Mouse (Mus musculus) c-Kit-positive CD71-positive TER-119-positive erythroid progenitor cells, embryonic 14.5 days (primary cell): Measurements from ENCODE around the gene Plekhg4.

Source experiments
- DNase-seq: peaks from one replicate; pipeline ENCODE4 v3.0.0-alpha.2; 2013; ENCODE audit warnings: low spot score

Gene Plekhg4

DNA sequence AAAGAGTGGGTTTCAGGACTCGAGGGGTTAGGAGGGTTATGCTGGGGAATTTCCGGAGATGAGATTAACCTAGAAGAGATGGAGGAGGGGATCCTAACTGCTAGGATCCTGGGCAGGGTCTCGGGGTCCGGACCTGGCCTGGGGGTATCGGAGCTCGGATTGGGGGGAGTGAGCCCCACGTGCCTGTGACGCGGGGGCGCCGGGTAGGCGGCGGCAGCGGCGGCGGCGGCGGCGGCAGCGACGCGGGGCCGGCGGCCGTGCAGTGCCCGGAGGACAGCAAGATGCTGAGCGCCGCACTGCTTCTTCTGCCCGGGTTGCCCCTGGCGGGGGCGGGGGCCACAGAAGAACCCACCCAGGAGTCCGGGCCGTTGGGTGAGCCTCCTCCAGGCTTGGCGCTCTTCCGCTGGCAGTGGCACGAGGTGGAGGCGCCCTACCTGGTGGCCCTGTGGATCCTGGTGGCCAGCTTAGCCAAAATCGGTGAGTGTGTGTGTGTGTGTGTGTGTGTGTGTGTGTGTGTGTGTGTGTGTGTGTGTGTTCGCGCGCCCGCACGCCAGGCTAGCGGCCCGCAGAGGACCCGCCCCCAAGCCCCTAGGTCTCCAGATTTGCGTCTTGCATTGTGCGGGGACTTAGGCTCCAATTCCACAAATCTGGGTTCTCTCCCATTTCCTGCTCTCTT, 23.8 kb upstream of the Plekhg4 start:
- no peak for DNase-seq

DNA sequence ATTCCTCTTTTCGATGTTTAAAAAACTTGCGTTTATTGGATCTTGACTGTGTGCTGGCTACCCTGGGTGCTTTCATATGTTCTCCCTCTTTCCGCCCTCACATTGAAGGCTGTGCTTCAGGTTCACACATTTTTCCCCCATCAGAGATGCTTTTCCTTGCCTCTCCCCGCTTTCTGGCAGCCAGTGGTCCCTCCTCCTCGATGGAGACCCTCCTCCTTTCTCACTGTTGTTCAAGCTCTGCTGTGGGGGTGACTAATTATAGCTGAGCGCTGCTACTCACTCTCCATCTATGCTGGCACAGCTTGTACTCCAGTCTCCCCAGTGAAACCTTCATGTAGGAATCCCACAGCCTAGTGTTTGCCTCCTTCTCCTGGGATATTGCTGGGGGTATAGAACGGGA, 22.9 kb upstream of the Plekhg4 start:
- no peak for DNase-seq

DNA sequence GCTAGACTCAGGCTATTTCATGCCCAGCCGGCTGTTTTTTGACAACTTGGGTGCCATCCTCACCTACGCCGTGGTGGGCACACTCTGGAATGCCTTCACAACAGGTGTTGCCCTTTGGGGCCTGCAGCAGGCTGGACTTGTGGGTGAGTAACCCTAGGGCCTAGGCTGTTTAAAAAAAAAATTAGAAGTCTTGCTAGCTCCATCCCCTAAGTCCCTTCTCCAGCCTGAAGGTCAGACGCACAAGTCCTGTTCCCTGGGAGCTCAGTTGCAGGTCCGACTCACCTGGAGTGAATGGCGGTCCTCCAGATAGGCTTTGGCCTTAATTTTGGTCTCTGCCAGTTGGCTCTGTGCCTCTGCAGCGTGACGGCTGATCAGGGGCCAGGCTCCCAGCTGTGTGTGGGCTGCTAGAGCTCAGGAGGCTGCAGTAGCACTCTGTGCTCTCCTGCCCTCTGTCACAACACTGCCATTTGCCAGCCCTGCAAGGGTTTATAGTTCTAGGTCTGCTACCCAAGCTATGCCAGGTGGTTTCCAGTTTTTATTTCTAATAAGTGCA, 19.4 kb upstream of the Plekhg4 start:
- no peak for DNase-seq

DNA sequence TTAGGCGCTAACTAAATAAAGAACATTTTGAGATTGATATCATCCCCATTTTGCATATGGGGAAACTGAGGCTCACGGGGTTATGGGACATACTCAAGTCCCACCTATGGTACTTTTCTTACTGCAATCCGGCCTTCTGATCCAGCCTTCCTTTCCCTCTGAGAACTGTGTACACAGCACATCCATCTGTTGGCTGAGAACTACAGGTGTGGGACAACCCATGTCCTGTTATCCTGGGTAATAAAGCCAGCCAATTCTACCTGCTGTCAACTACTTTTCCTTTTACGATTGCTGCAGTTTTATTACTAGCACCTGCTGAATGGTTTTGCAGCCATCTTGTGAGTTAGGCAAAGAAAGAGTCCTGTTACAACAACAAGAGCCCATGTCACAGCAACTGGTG, 18.5 kb upstream of the Plekhg4 start:
- no peak for DNase-seq

DNA sequence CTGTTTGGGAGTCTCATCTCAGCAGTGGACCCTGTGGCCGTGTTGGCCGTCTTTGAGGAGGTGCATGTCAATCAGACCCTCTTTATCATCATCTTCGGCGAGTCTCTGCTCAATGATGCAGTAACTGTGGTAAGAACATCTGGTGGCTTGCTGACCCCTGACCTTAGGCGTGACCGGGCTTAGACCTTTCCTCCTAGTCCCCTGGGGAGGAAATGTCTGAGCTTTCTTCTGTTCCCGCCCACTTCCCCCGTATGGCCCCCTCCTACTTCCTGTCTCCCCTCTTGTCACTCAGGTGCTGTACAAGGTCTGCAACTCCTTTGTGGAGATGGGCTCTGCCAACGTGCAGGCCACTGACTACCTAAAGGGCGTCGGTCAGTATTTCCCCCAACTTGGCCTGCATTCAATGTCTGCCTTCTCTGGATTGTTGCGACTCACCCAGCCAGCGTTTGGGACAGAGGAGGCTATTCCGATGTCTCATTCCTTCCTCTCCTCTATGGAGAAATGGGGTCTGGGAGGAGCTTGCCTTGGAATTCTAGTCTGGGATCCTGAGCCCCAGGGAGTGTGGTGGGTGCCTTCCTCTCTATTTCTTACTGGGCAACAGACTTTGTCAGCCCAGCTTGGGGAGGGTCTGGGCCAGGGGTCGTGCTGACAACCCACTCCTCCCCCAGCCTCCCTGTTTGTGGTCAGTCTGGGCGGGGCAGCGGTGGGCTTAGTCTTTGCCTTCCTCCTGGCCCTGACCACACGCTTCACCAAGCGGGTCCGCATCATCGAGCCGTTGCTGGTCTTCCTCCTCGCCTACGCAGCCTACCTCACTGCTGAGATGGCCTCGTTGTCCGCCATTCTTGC, 17.7 kb upstream of the Plekhg4 start:
- DNase-seq, result no peak

DNA sequence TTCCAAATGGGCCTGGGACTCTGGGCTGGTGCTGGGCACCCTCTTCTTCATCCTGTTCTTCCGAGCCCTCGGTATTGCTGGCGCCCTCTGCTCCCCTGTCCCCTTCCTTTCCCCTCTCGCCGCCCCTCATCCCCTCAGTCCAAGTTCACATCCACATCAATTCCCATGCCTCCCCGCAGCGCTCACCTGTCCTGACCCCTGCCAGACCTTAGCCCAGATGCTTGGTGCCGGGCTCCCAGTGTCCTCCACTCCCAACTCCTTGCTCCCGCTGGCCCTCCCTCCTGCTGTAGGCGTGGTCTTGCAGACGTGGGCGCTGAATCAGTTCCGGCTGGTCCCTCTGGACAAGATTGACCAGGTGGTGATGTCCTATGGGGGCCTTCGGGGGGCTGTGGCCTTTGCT, 16.4 kb upstream of the Plekhg4 start:
- DNase-seq, result no peak

DNA sequence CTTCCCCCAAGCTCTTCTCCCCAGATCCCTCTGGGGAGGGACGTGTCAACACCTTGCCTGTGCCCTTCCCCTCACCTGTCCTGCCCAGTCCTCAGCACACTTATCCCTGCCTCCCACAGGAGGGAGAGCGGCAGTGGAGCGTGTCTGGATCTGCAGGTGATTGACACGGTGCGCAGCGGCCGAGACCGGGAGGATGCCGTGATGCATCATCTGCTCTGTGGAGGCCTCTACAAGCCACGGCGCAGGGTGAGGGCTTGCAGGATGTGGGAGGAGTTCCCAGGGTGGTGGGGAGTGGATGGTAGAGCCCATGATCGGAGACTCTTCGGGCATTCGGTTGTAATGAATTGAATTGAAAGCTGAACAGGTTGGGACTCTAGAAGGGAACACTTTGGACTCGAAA, 13.9 kb upstream of the Plekhg4 start:
- DNase-seq, result no peak

DNA sequence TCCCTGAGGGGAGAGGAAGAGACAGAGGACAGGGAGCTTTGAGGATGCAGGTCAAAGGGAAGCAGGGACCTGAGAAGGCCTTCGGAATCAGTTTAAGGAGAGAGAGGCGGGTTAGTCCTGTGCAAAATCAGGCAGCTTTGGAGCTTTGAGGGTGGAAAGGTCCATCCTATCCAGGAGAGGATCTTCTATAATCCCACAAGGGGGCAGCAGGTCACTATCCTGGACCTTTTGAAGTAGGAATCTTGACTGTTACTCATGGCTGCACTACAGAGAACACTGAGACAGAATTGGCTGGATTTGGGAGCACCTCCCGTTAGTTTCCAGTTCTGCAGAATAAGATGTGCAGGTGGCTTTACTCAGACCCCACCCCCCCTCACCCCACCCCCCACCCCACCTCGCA, 13.4 kb upstream of the Plekhg4 start:
- no peak for DNase-seq

DNA sequence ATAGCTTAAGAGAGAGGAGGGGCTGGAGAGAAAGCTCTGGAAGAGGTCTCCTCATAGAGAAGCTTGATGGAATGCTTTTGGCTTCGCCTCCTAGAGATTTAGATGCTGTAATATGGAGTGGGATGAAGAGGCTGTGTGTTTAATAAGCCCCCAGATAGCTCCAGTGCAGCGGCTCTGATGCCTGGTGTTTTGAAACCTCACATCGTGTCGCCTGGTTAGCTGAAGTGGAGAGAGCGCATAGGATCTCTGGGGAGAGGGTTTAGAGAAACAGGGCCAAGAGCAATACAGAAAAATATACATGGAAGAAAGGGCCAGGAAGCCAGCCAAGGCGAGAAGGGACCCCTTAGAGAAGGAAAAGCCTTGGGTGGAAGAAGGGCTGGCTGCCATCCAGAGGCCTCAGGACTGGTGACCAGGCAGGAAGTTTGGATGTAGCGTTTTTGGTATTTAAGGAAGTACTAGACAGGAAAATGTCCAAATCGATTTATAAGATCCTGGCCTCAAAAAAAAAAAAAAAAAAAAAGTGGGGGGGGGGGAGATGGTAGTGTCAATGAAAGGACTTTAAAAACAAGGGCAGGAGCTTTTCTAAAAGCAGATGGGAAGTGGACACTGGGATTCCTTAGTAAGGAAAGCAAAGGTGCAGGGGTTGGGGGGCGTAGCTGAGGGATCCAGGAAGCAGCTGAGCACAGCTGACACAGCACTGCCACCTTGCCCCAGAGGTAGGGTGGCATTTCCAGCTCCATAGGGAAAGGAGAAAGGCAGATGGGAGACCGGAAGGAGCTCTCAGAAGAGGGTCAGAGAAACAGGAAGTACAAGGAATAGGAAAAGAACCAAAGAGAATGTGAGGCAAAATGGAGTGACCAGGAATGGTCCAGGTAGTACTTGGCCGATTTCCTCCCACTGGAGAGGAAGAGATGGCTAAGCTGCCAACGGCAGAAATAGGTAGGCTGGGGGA, 11.0 kb upstream of the Plekhg4 start:
- no peak for DNase-seq

DNA sequence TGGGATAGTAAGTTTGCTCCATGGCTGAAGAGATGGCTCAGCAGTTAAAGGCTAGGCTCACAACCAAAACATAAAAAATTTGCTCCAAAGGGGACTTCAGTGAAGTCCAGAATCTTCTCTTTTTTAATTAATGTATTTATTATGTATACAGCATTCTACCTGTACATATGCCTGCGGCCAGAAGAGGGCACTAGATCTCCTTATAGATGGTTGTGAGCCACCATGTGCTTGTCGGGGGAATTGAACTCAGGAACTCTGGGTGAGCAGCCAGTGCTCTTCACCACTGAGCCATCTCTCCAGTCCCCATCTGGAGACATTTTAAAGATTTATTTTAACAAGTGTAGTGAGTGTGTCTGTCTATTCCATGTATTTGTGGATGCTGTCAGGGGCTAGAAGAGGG, 6.0 kb upstream of the Plekhg4 start:
- no peak for DNase-seq

DNA sequence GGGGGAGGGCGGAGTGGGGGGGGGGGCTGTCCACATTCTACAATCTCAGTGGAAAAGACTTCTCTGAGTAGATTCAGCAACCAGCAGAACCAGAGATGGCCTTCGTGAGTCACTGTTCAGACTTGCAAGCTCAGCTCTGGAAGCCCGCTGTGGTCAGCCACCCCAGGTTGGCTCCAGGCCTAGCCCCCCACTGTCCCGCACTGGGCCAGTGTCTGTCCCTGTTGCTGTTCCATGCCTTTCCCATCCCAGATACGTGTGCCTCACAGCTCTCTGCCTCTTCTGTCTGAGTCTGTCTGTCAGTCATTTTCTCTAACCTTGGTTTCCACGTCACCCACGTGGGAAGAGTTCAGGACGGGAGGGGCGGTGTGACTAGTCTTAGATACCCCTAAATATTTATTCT, 601 bp upstream of the Plekhg4 start:
- DNase-seq, result no peak

DNA sequence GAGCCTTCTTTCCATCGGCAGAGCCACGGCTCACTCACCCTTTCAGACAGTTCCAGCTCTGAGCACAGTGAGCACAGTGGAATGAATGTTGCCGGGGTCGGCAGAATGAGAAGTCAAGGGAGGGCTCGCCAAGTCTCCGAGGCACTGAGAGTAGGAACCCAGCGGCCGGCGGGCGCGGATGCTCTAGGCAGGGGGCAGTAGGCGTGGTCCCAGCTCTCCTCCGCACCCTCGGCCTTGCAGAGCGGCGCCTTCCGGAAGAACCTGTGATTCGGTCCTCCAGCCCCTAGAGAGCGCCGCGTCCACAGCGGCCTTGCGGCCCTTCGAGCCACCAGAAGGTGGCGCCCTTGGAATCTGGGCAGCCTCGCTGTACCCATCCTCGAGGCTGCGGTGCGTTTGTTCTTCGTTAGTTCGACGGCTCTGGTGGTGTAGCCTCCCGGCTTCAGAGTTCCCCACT, 1.5 kb downstream of the Plekhg4 start:
- DNase-seq, result peak; percentile 36

DNA sequence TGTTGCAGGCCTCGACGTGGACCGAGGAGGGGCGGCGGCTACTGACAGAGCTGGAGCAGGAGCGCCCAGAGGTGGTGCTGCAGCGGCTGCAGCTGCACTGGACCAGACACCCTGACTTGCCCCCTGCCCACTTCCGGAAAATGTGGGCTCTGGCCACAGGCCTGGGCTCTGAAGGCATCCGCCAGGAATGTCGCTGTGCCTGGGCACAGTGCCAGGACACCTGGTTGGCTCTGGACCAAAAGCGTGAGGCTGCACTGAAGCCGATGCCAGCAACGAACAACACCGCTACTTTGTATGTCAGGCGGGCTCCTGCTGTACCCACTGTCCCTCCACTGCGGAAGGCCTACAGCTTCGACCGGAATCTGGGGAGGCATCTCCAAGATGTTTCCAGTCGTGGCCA, 5.6 kb downstream of the Plekhg4 start:
- no peak for DNase-seq

DNA sequence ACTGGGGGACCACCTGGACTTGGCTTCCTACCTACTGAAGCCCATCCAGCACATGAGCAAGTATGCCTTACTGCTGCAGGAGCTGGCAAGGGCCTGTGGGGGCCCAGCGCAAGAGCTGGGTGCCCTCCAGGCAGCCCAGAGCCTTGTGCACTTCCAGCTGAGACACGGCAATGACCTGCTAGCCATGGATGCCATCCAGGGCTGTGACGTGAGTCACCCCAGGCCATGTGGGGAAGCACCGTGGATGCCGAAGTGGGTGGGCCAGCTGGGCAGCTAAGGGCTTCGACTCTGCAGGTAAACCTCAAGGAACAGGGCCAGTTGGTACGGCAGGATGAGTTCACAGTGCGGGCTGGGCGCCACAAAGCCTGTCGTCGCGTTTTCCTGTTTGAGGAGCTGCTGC, 7.2 kb downstream of the Plekhg4 start:
- DNase-seq, result no peak

DNA sequence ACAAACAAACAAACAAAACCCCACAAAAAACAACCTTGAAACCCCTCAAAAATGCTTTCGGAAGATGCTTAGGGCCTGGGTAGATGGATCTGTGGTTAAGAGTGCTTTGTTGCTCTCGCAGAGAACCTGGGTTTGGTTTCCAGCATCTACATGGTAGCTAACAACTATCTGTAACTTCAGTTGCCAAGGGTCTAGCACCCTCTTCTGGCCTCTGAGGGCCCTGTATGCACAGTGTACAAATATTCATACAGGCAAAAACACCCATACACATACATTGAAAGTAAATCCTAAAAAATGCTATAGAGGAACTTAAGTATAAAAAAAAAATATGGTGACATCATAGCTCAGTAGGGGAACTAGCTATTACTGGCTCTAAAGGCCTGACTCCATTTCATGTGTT, 11.0 kb downstream of the Plekhg4 start:
- no peak for DNase-seq

DNA sequence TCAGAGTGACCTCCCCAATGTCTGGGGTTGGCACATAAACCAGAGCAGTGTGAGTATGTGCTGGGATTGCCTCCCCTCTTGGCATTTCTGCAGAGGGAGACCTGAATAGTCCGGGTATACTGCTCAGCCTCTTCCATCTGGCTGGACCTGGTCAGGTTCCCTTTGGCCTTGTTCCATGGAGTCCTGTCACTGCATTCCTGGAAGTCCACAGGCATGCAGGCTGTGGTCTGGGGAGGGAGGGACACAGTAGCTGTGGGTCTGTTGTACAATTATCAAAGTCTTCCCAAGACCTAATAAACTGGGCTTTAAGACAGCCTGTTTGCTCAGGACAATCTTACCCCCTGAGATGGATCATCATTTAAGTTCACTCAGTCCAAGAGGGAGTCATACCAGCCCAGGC, 14.1 kb downstream of the Plekhg4 start:
- DNase-seq, result no peak

DNA sequence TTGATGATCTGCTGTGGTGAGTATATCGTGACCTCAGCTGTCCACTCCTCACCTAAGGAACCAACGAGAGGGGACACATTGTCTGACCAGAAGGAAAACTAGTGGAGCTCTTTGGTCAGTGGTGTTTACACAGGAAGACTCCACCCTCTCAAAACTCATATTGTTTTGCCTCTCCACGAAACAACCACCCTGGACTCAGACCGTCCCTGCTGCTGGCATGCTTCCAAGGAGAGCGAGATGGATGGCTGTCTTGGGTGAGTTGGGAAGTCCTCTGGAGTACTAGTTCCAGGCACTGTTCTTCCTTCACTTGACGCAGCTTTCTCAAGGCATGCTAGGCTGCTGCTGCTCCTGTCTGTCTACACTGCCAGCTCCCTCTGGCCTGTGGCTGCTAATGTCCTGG, 16.0 kb downstream of the Plekhg4 start:
- DNase-seq, result no peak

DNA sequence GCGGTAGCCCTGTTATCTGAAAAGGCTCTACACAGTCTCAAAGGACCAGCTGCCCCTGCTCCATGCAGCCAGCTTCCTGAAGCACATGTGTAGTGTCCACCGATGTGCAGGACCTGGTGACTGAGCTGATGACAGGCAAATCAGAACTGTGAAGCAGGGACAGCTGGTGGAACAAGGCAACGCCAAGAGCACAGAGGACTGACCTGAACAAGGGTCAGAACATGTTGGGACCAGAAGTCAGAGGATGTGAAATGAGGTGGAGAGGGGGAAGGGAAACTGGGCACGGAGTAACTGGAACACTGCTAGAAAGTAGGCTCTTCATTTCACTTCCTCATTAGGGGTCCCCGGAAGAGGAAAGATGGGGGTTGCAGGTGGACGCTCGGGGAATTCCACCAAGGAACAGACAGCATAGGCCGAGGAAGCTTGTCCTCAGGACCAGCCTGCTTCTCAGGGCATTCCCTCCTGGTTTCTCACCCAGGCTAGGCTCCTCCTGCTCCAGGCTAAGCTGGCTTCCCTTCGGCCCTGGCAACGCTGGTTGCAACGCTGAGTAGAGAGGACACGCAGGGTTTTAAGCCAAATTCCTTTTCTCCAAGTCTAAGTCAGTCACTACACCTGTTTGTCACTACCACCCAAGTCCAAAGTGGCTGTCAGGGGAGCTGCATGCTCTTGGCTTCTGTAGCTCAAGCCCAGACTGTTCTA, 20.2 kb downstream of the Plekhg4 start:
- no peak for DNase-seq

DNA sequence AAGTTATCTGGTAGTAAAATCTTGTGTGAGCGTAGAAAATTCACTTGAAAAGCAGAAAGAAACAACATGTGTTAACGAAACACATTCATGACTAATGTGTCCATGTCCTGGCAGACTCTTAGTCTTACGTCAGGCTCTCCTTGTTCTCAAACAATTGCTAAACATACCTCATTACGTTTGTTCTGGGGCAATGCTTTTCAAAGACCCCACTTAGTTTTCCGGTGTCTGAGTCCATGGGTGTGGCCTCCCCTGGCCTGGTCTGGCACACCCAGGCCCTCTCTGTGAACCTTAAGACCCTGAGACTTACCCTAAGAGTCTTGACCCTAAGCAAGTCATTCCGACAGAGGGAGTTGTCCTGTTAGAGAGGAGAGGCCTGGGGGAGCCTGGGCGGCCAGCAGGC, 20.8 kb downstream of the Plekhg4 start:
- DNase-seq, result no peak

DNA sequence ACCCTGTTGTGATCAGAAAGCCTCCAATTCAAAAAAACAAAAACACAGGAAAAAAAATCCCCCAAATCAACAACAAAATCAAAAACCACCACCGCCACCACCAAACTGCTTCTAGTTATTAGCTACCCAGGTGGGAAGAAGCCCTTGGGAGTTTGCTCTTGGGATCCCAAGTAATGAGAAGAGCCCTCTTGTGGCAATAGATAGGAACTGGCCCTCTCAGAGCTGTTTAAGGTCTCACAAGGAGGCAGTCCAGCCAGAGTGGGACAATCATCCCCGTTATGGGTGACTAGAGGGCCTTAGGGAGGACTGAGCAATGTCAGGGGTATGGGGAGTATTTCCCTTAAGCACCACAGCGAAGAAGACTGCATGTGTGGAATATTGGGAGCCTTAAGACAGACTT, 24.7 kb downstream of the Plekhg4 start:
- peak; percentile 33 for DNase-seq

DNA sequence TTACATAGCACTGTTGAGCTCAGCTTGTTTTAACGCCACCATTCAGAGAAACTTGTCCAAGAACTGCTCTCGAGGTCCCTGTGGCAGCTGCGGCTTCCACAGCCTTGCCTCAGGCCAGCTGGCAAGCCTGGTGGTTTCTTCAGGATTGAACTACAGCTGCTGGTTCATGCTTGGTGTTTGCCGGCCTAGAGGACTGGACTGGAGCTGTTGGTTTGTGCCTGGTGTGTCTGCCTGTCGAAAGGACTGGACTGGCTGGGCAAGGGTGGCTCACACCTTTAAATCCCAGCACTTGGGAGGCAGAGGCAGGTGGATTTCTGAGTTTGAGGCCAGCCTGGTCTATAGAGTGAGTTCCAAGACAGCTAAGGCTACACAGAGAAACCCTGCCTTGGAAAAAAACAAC, 26.9 kb downstream of the Plekhg4 start:
- DNase-seq, result no peak

DNA sequence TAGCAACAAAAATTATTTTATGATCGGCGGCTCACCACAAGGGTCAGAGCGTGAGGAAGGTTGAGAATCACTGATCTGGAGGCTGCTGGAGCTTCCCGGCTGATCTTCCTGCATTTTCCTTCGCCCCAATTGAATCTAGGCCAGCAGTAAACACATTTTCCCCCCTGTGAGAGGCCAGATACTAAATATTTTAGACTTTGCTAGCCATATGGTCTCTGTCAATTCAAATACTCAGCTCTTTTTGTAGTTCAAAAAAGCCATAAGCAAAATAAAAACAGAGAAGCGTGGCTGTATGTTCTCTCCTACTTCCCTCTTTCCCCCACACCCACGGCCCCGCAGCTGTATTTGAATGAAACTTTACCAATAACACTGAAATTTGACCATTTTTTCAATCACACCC, 30.4 kb downstream of the Plekhg4 start:
- DNase-seq, result no peak
